Mouse (Mus musculus): Measurements from ENCODE around the gene Hist1h3c.
A peak's percentile ranks its signal among the peaks of the same experiment; 100 is the strongest.
"Not testable (repeated sequence)": the region's sequence is repeated elsewhere in the genome, so short reads cannot be mapped to it uniquely, and the experiment has no call there.

Gene Hist1h3c

GRCm38 (mm10) chr13:23739922-23740252 lies 5.5 kb downstream of the Hist1h3c start:
- peak; percentile 92 for DNase-seq (ENCODE audit: low read depth, low spot score)

GRCm38 (mm10) chr13:23739069-23739921 lies 6.1 kb downstream of the Hist1h3c start:
- peak; percentile 94 for DNase-seq (ENCODE audit: low read depth, low spot score)

DNA sequence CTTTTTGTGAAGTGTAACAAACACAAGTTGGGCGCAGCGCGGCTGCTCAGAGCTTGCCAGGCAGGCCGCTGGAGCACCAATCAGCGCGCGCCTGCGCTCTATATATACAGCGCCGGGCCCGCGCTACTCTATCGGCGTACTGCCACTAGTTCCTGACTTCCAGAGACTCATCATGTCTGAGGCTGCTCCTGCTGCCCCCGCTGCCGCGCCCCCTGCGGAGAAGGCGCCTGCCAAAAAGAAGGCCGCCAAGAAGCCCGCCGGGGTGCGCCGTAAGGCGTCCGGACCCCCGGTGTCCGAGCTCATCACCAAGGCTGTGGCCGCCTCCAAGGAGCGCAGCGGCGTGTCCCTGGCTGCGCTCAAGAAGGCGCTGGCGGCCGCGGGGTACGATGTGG lies 6.7 kb downstream of the Hist1h3c start, which contains the start of gene Hist1h1c:
Gene Hist1h1c (plus strand): TSS at position 132 of the 392 bp plus-strand sequence.
- DNase-seq (ENCODE audit: low read depth, low spot score) = peak; percentile 95

DNA sequence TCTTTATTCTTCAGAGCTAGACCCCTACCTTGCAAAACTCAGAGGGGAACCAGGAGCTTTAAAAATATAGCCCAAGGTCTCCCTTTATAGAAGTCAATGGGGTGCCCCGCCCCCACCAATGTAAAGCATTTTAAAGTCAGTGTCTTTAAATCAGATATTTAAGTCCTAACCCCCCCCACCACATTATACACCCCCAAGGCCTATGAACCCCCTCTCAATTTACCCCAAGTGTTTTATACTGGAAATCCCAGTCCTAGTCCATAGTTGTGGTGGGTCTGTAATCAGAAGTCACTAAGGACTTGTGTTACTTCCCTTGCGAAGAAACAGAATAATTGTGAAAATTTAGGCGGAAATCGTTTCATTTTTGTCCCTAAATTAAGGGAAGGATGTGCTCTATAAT lies 7.4 kb downstream of the Hist1h3c start:
- no peak for DNase-seq (ENCODE audit: low read depth, low spot score)

- DNase-seq (ENCODE audit: low read depth, low spot score) = no peak
Measured at GRCm38 (mm10) chr13:23737091-23737490, 8.3 kb downstream of the Hist1h3c start.

DNA sequence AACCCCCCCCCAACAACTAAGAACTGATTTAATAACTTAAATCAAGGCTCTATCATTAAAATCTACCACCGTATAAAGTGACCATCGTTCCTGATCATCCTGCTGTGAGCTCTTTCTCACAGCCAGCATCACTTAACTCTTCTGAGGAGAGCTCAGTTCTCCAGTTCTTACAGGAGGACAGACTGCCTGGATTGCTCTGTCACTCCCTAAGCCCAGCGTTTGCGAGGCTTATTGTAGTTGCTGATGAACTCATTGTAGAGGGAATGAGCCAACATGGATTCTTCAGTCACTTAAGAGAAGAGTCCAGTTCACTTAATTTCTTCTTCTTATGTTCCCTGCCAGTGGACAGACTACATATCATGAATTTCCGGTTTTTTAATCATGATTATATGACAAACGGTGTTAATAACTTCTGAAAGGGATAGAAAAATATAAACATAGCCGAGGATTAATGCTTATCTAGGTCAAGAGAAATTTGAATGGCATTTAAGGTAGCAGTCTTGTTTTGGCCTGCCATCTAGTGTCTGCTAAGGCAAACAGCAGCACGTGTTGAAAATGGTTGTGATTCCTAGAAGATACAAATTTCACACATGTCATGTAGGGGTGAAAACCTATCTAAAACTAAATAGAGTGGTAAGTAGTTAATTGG lies 13.1 kb downstream of the Hist1h3c start:
- peak; percentile 64 for DNase-seq (ENCODE audit: low read depth, low spot score)

DNA sequence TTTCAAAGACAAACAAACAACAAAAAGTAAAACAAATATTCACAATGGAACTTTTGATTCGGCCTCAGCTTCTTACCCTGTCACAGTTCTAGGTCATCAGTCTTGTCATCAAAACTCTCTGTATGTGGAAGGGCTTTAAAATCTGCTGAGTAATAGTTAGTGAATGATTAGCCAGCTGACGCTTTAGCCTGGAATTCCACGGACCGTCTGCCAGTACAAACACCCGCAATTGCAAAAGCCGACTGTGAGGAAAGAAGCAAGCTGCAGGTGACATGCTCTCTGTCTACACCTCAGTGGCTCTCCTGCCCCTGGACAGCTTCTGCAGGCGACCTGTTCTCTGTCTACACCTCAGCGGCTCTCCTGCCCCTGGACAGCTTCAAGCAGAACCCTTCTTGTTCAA lies 14.9 kb downstream of the Hist1h3c start:
- no peak for DNase-seq (ENCODE audit: low read depth, low spot score)

GRCm38 (mm10) chr13:23729706-23730105 lies 15.7 kb downstream of the Hist1h3c start:
- DNase-seq (ENCODE audit: low read depth, low spot score) = no peak

- DNase-seq (ENCODE audit: low read depth, low spot score) = no peak
Measured at GRCm38 (mm10) chr13:23729192-23729525, 16.2 kb downstream of the Hist1h3c start.

DNA sequence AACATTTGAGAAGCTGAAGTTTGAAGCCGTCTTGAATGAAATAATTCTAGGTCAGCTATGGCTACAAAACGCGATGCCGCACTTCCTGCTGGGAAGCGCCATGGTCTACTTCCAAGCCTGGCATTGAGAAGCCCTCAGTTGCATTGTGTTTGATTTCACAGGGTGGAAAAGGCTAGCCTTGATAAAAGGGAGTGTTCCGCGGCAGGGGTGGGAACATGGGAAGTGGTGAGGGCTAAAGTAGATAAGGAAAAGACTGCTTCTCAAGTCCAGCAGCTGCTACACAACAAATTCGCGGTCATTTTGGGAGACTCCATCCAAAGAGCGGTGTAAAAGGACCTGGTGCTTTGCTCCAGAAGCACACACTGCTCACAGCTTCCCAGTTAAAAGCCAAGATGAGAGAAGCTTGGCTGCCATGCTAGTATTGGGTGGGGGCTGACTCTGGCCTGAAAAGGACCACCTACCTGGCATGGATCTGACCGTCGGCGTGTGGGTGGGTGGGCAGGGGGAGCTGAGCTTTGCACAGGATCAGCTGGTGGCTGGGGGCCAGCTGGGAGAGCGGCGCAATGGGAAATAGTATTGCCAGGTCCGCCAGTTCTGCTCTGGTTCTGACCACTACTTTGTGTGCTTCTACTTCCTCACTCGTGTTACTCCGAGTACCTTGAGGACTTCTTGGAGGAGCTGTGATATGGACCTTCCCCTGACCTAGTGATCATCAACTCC lies 16.8 kb downstream of the Hist1h3c start:
- DNase-seq (ENCODE audit: low read depth, low spot score) = no peak

GRCm38 (mm10) chr13:23725213-23725612 lies 20.2 kb downstream of the Hist1h3c start:
- DNase-seq (ENCODE audit: low read depth, low spot score) = no peak

DNA sequence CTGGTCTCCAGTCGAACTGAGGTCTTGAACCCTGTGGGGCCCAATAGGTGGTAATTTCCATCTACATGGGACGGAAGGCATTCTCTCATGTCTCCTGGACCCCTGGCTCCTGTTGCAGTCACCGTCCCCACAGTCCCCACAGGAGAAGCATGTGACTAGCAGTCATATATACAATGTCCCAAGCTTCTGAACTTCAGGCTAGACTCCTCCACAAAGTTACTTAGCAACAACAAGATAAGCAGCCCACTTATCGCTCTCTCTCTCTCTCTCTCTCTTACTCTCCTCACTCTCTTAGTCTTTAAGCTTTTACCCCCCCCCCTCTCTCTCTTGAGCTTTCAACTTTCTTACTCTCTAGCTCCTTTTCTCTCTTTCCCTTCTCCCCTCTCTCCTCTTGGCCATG lies 21.2 kb downstream of the Hist1h3c start:
- no peak for DNase-seq (ENCODE audit: low read depth, low spot score)

GRCm38 (mm10) chr13:23717593-23718245 lies 27.7 kb downstream of the Hist1h3c start:
- not testable (repeated sequence) for DNase-seq (ENCODE audit: low read depth, low spot score)

DNA sequence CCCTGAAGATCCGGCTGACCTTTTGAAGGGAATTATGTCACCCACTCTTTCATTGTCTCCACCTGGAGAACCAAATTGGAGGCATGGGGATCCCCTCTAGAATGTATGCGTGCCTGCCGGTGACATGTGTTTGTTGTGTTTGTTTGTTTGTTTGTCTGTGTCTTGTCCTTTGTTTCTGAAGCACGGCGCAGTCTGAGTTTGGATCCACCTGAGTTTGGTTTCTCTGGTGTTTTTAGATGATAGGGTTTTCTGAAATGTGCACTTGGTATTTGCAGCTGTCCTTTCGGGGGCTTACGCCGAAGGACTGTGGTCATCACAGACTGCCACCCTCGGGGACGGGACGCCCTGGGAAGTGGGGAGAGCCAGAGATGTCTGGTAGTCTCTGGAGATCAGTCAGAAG lies 28.2 kb downstream of the Hist1h3c start:
- DNase-seq (ENCODE audit: low read depth, low spot score) = no peak

DNA sequence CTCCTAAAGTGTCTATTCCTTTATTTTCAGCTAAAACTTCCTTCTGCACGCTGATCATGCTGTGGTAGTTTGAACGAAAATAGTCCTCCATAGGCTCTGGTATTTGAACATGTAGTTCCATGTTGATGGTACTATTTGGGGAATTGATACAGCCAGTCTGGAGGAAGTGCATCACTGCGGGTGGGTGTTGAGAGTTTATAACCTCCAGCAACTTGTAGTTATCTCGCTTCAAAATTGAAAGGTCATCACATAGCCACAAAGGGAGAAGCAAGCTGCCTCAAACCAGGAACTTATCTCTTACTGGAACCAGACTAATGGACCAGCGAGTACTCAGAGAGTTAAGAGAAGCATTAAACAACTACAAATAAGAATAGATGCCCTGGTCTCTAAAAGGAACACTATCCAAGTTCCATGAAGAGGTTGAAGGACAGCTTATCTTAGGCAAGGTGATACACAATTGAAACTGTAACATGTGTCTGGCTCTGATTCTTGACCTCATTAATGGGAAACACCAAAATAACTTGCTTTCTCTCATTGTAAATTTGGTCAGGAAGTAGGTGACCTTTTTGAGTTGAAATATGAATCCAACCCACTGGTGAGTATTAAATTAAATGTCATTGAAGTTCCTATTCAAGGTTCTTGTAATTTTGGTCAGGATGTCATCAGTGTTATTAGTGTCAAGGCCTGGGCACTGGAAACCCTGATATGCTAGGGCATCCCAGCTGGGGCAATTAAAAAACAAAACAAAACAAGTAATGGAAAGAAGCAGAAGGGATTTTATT lies 28.9 kb downstream of the Hist1h3c start:
- no peak for DNase-seq (ENCODE audit: low read depth, low spot score)

DNA sequence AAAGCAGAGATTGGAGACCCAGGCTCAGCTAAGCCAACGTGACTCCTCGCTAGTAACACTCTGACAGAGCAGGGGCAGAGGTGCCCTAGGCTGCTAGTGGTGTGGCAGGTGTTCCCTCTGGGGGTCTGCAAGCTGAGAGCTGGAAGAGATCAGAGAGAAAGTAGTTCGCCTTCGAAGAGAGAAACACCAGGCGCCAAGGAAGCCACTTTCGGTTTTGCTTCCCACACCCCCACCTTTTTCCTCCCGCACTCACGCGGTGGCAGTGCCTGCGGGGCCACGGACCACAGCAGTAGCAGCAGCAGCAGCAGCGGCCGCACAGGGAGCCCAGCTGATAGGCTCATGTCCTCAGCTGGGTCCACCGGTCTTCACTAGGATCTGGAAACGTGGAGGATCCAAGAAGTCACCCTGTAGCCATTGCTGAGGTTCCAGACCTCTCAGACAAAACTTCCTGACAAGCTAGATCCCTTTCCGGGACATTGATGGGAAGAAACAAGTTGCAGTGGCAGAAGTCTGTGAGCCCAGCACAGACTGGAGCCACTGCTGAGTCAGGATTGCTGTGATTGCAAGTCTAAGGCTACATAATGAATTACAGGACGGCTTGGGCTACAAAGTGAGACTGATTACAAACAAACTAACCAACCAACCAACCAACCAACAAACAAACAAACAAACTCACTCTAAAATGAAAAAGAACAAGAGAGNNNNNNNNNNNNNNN lies 34.9 kb downstream of the Hist1h3c start, which contains the start of gene Hfe:
Gene Hfe (minus strand): TSS at position 481 of the 716 bp plus-strand sequence.
- peak; percentile 83 for DNase-seq (ENCODE audit: low read depth, low spot score)

- no peak for DNase-seq (ENCODE audit: low read depth, low spot score)
Measured at GRCm38 (mm10) chr13:23709714-23710373, 35.6 kb downstream of the Hist1h3c start.

DNA sequence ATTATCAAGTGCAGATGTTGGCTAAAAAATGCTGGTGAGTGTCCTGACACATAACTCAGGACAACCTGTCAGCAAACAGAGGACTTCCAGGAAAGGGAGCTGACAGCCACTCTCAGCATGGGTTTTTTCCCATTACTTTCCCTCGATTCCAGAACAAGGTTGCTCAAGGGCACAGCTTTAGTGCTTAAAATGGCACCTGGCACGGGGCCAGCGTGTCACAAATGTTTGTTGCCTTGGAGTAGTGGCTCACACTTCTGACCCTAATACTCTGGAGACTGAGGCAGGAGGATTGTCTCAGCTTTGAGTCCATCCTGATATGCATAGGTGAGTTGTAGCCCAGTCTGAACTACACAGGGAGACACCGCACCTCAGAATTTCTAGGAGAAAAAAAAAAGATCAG lies 36.7 kb downstream of the Hist1h3c start:
- no peak for DNase-seq (ENCODE audit: low read depth, low spot score)

- DNase-seq (ENCODE audit: low read depth, low spot score) = no peak
Measured at GRCm38 (mm10) chr13:23708041-23708440, 37.4 kb downstream of the Hist1h3c start.

DNA sequence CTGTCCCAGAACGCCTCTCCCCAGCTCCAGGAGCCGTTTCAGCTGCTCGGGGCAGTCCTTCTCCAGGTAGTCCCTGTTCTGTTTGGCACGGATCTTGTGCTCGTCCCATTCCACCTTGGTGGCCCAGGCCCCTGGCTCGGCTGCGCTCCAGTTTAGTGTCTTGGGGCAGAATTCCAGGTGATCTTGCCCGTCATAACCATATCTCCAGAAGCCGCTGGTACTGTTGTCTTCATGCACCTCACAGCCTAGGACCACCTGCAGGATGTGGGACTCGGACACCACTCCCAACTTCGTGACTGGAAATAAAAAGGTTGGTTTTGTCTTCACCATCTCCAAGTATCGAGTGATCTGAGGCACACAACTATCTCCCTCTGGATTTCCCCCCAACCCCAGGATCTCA lies 38.6 kb downstream of the Hist1h3c start:
- no peak for DNase-seq (ENCODE audit: low read depth, low spot score)

Measured in CD4-positive helper T cell, adult 2 months (primary cell).